Mouse (Mus musculus) liver, embryonic 14.5 days (tissue): Measurements from ENCODE around the gene Gm21974. TPM values are rescaled to one million over a fixed set of nuclear protein-coding genes. Genes with fewer than 3 reads are reported as not detected.
"Not testable (repeated sequence)": the region's sequence is repeated elsewhere in the genome, so short reads cannot be mapped to it uniquely, and the experiment has no call there.

Experiments
- ATAC-seq: fragments of 200-750 bp; cut with Nextera tagmentation; 2 replicates; pipeline ENCODE4 v1.8.0; 2017; ENCODE audit warnings: moderate number of reproducible peaks, mild to moderate bottlenecking, moderate library complexity; ENCODE audit not compliant: insufficient read depth
- DNase-seq, 3 experiments: peaks; one replicate each; pipeline ENCODE4 v3.0.0-alpha.2; 2012 to 2013; ENCODE audit warnings: low read depth in 3 of 3, low spot score in 3 of 3
- H3K27ac ChIP-seq: fragments of 300-500 bp; sonication (generic); 2 replicates; pipeline ENCODE4 v1.5.1; 2014; ENCODE audit warnings: moderate library complexity, mild to moderate bottlenecking, control low read depth, inconsistent platforms
- H3K27me3 ChIP-seq: fragments of 300-500 bp; sonication (generic); 2 replicates; pipeline ENCODE4 v1.6.1; 2014; ENCODE audit warnings: mild to moderate bottlenecking, low read length, moderate library complexity; ENCODE audit not compliant: control insufficient read depth, insufficient read depth
- H3K36me3 ChIP-seq: fragments of 300-500 bp; sonication (generic); replicated peaks from 2 replicates; pipeline ENCODE4 v1.6.1; 2014; ENCODE audit warnings: low read depth; ENCODE audit not compliant: control insufficient read depth, insufficient read depth
- H3K4me1 ChIP-seq, 2 experiments: fragments of 200-500 bp in 1 of 2; fragments of 300-500 bp in 1 of 2; sonication (generic) in 1 of 2; replicated peaks; 2 replicates each; pipeline ENCODE4 v1.6.1; 2012 to 2014; ENCODE audit warnings: antibody characterized with exemption in 1 of 2, inconsistent platforms in 1 of 2, low read length in 1 of 2; ENCODE audit not compliant: control insufficient read depth in 2 of 2, insufficient read depth in 2 of 2
- H3K4me2 ChIP-seq: fragments of 300-500 bp; sonication (generic); 2 replicates; pipeline ENCODE4 v1.6.1; 2014; ENCODE audit warnings: low read depth, mild to moderate bottlenecking, control low read depth, moderate library complexity
- H3K4me3 ChIP-seq, 2 experiments: fragments of 200-500 bp in 1 of 2; fragments of 300-500 bp in 1 of 2; sonication (generic) in 1 of 2; 2 replicates each; pipeline ENCODE4 v1.5.1; 2012 to 2014; ENCODE audit warnings: low read depth in 2 of 2, low read length in 2 of 2, mild to moderate bottlenecking in 2 of 2, control low read depth in 1 of 2, inconsistent platforms in 1 of 2, moderate library complexity in 1 of 2; ENCODE audit not compliant: insufficient read depth in 1 of 2
- H3K9ac ChIP-seq: fragments of 300-500 bp; sonication (generic); replicated peaks from 2 replicates; pipeline ENCODE4 v1.6.1; 2014; ENCODE audit warnings: mild to moderate bottlenecking, control low read depth, moderate library complexity
- H3K9me3 ChIP-seq: fragments of 300-500 bp; sonication (generic); 2 replicates; pipeline ENCODE4 v1.6.1; 2016; ENCODE audit warnings: low read length, mixed read lengths; ENCODE audit not compliant: control insufficient read depth
- CTCF ChIP-seq: IDR thresholded peaks from 2 replicates; pipeline ENCODE4 v1.5.1; 2016; ENCODE audit warnings: antibody characterized with exemption, low read depth, control low read depth
- EP300 ChIP-seq: IDR thresholded peaks from 2 replicates; pipeline ENCODE4 v1.6.1; 2016; ENCODE audit warnings: antibody characterized with exemption, low read depth
- WGBS: fragments of 180-500 bp; shearing (Covaris S2); extraction: QIAGEN DNeasy Blood & Tissue Kit; methylation state at CpG from one replicate; pipeline ENCODE4 v1.1.7; 2014; ENCODE audit not compliant: insufficient replicate concordance; 5-methylcytosine and 5-hydroxymethylcytosine counted together
- polyA plus RNA-seq, 2 experiments: library from polyadenylated mRNA; depleted of rRNA in 1 of 2; stranded (reverse) in 1 of 2; unstranded in 1 of 2; fragments of >200 nt; fragmentation: Nextera tagmentation in 1 of 2; extraction: Ambion mirVana in 1 of 2; gene quantifications; 2 replicates each; pipeline versions ENCODE4 v1.2.1 to v1.2.3; 2012 to 2014

The Gm21974 gene
- polyA plus RNA-seq, 2 experiments: not detected

DNA sequence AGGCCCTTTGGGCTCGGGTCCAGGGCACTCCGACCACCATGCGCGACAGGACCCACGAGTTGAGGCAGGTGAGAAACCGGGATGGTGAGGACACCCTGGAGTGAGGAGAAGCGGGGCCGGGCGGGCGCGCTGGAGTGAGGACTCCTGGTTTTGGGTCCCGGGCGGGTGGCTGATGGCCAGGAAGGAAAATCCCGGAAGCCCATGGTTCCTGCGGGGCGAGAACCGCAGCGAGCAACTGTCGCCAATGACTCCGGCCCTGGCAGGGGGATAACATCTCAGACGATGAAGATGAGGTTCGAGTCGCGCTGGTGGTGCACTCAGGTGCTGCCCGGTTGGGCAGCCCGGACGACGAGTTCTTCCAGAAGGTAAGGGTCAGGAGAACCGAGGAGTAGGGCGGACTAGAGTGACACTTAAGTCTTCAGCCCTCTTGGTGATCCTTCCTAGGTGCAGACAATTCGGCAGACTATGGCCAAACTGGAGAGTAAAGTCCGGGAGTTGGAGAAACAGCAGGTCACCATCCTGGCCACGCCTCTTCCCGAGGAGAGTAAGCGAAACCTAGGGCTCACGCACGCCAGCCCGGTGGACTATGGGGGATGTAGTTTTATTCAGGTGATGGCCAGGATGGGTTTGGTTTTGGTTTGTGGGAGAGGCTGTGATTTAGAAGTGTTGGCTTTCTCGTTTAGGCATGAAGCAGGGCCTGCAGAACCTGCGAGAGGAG lies 53.1 kb downstream of the Gm21974 start:
- H3K36me3 ChIP-seq: no peaks in the 10 kb centered on the region; the same call in 1 of the 2 replicates
- ATAC-seq: peak; percentile 54
- DNase-seq: peak; percentile 64 to 77 (median 70)
- peak overlapping the region; percentile 96 for H3K4me2 ChIP-seq
- H3K9me3 ChIP-seq: no peaks in the 10 kb centered on the region
- peak overlapping the region; percentile 79 for H3K27ac ChIP-seq
- peaks cover 9 to 10% of the 10 kb centered on the region in 2 experiments for H3K4me1 ChIP-seq
- TF ChIP-seq EP300: no peak
- peak overlapping the region; percentile 76 to 85 for H3K4me3 ChIP-seq
- under 1% methylated on average over 40 of the region's 40 CpGs for WGBS
- peak overlapping the region; percentile 76 for H3K9ac ChIP-seq
- H3K27me3 ChIP-seq: no peaks in the 10 kb centered on the region

DNA sequence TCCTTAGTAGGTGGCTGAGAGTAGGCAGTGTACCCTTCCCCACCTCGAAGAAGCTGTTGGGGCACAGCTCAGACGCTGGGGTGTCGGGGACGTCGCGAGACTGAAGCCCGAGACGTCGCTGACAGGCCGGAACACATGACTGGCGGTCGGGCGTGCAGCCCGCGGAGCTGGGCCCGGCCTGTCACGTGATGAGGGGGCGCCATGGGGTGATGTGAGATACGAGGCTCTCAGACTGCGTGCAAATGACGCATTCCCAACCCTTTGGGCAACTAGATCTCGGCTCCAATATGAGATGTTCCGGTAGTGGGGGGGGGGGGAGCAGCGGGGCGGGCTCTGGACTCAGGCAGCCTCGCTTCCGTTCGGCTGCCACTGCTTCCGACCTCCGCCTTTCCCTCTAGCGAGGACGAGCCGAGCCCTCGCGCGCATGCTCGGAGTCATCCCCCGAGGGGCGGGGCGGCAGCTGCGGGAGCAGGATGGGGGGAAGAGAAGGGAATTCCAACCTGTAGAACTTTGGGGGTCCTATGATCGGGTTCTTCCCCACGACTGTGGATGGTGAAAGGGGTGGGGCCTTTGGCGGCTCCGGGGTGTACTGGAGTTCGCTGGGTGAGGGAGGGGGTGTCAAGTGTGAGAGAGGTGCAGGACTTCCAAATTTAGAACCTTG lies 53.8 kb downstream of the Gm21974 start:
- peaks cover 9 to 10% of the 10 kb centered on the region in 2 experiments for H3K4me1 ChIP-seq
- TF ChIP-seq CTCF (no peak), EP300 (no peak)
- peak; percentile 86 for ATAC-seq

DNA sequence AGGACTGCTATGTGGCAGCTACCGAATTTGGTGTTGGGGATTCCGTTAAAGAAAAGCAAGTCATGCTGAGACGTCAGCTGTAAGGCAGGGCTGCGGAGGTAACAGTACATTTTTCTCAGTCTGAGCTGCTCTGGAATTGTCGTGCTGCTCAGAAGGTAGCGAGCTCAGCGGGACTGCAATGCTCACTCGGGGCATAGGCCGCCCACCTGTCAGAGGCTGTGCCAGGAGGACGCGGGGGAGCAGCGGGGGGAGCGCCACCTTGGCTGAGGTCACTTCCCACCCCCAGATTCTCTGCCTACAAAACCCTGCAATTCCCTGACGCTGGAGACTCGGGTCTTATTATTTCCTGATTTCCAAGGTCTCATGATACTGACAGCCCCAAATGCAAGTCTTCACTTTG lies 54.4 kb downstream of the Gm21974 start:
- Histone ChIP-seq H3K36me3 (no peaks in the 10 kb centered on the region; the same call in 1 of the 2 replicates), H3K4me1 (peaks cover 9 to 10% of the 10 kb centered on the region in 2 experiments), H3K27me3 (no peaks in the 10 kb centered on the region), H3K4me3 (peak overlapping the region; percentile 76 to 85), H3K9me3 (no peaks in the 10 kb centered on the region), H3K9ac (peak overlapping the region; percentile 76), H3K4me2 (peak overlapping the region; percentile 96), H3K27ac (peak overlapping the region; percentile 79)
- DNase-seq (peak in 2 of 3 experiments; percentile 34 to 36), ATAC-seq (peak; percentile 18; the same call in 1 of the 2 replicates)
- TF ChIP-seq EP300 (no peak), CTCF (no peak)
- 5% methylated on average over 15 of the region's 15 CpGs for WGBS

More for the DNA sequence above, 53.8 kb downstream of the Gm21974 start:
- H3K9me3 ChIP-seq: no peaks in the 10 kb centered on the region
- WGBS: under 1% methylated on average over 46 of the region's 46 CpGs
- H3K9ac ChIP-seq: peak overlapping the region; percentile 76
- peak overlapping the region; percentile 76 to 85 for H3K4me3 ChIP-seq
- peak overlapping the region; percentile 96 for H3K4me2 ChIP-seq
- peak overlapping the region; percentile 79 for H3K27ac ChIP-seq
- DNase-seq: peak; percentile 72 to 77 (median 77)
- H3K27me3 ChIP-seq: no peaks in the 10 kb centered on the region
- no peaks in the 10 kb centered on the region; the same call in 1 of the 2 replicates for H3K36me3 ChIP-seq

DNA sequence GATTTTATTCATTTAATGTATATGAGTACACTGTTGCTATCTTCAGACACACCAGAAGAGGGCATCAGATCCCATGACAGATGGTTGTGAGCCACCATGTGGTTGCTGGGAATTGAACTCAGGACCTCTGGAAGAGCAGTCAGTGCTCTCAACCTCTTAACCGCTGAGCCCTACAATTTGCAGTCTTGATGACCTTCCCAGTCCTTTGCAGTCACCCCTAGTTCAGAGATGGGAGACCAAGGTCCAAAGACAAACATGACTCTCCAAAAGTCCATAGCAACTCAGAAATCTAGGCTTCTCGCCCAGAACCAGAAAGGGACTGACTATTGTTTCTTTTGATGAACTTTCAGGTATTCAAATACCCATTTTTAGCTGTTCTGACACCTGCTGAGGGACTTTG lies 55.2 kb downstream of the Gm21974 start:
- not testable (repeated sequence) for H3K27ac ChIP-seq, H3K4me2 ChIP-seq, DNase-seq, H3K36me3 ChIP-seq, H3K9ac ChIP-seq, ATAC-seq, H3K9me3 ChIP-seq, H3K4me3 ChIP-seq, H3K27me3 ChIP-seq
- H3K4me1 ChIP-seq: peaks cover 9 to 10% of the 10 kb centered on the region in 2 experiments
- 75% methylated on average over 2 of the region's 2 CpGs for WGBS

DNA sequence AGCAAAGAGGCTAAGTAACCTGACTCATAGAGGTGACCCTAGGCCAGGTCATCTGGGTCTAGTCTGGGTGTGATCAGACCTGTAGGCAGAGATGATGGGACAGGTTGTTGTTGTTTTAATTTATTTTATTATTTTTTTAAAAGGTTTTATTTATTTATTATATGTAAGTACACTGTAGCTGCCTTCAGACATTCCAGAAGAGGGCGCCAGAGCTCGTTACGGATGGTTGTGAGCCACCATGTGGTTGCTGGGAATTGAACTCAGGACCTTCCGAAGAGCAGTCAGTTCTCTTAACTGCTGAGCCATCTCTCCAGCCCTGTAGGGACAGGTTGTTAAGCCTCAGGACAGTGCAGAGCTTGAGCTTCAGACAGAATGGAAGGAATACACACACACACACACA lies 57.4 kb downstream of the Gm21974 start:
- H3K36me3 ChIP-seq, DNase-seq, H3K4me2 ChIP-seq, H3K9me3 ChIP-seq, H3K27ac ChIP-seq, H3K9ac ChIP-seq, H3K27me3 ChIP-seq, H3K4me3 ChIP-seq, ATAC-seq: not testable (repeated sequence)
- 72% methylated on average over 4 of the region's 4 CpGs for WGBS
- H3K4me1 ChIP-seq: peaks cover 9 to 10% of the 10 kb centered on the region in 2 experiments
